Mouse (Mus musculus) stomach, postnatal 0 days (tissue): Measurements from ENCODE around the gene Nkpd1. TPM values are rescaled to one million over a fixed set of nuclear protein-coding genes. Genes with fewer than 3 reads are reported as not detected.

Source experiments
- ATAC-seq: fragments of 200-750 bp; cut with Nextera tagmentation; 2 replicates; pipeline ENCODE4 v1.8.0; 2017; ENCODE audit not compliant: low FRiP score, low TSS enrichment
- DNase-seq: peaks from one replicate; pipeline ENCODE4 v3.0.0-alpha.2; 2016; ENCODE audit warnings: low spot score
- H3K27ac ChIP-seq: fragments of 300-500 bp; sonication (generic); replicated peaks from 2 replicates; pipeline ENCODE4 v1.5.1; 2014; ENCODE audit warnings: mild to moderate bottlenecking, control low read depth
- H3K27me3 ChIP-seq: fragments of 300-500 bp; sonication (generic); 2 replicates; pipeline ENCODE4 v1.6.1; 2014; ENCODE audit warnings: low read length; ENCODE audit not compliant: control insufficient read depth, insufficient read depth
- H3K36me3 ChIP-seq: fragments of 300-500 bp; sonication (generic); 2 replicates; pipeline ENCODE4 v1.6.1; 2014; ENCODE audit warnings: low read length, mixed read lengths; ENCODE audit not compliant: control insufficient read depth, insufficient read depth
- H3K4me1 ChIP-seq: fragments of 300-500 bp; sonication (generic); replicated peaks from 2 replicates; pipeline ENCODE4 v1.6.1; 2014; ENCODE audit warnings: antibody characterized with exemption; ENCODE audit not compliant: control insufficient read depth, insufficient read depth
- H3K4me2 ChIP-seq: fragments of 300-500 bp; sonication (generic); replicated peaks from 2 replicates; pipeline ENCODE4 v1.6.1; 2014; ENCODE audit warnings: low read depth, mild to moderate bottlenecking, control low read depth, moderate library complexity
- H3K4me3 ChIP-seq: fragments of 300-500 bp; sonication (generic); 2 replicates; pipeline ENCODE4 v1.5.1; 2014; ENCODE audit warnings: low read depth, low read length, control low read depth
- H3K9ac ChIP-seq: fragments of 300-500 bp; sonication (generic); 2 replicates; pipeline ENCODE4 v1.6.1; 2014; ENCODE audit warnings: mild to moderate bottlenecking, low read length, control low read depth, mixed read lengths
- H3K9me3 ChIP-seq: fragments of 300-500 bp; sonication (generic); 2 replicates; pipeline ENCODE4 v1.6.1; 2016; ENCODE audit warnings: low read length; ENCODE audit not compliant: control insufficient read depth
- CTCF ChIP-seq: IDR thresholded peaks from 2 replicates; pipeline ENCODE4 v1.5.1; 2016; ENCODE audit warnings: antibody characterized with exemption, low read depth, mild to moderate bottlenecking, moderate library complexity
- EP300 ChIP-seq: optimal IDR thresholded peaks from 2 replicates; pipeline ENCODE3; 2016; ENCODE audit warnings: antibody characterized with exemption
- WGBS: fragments of 180-500 bp; shearing (Covaris S2); extraction: QIAGEN DNeasy Blood & Tissue Kit; methylation state at CpG from one replicate; pipeline ENCODE4 v1.1.7; 2014; 5-methylcytosine and 5-hydroxymethylcytosine counted together
- polyA plus RNA-seq: library from polyadenylated mRNA; unstranded; fragments of >200 nt; fragmentation: Nextera tagmentation; extraction: Ambion mirVana; gene quantifications from 2 replicates; pipeline ENCODE4 v1.2.1, GENCODE M21; 2015

Nkpd1 gene
- polyA plus RNA-seq, 1 experiment from 2014 or later = 30.8 TPM

- TF ChIP-seq CTCF (peak; percentile 52), EP300 (no peak)
- Histone ChIP-seq H3K4me3 (no peak overlapping the region), H3K27ac (no peak overlapping the region), H3K9me3 (no peaks in the 10 kb centered on the region), H3K4me1 (no peaks in the 10 kb centered on the region), H3K36me3 (peaks cover 33% of the 10 kb centered on the region), H3K9ac (no peak overlapping the region), H3K4me2 (no peak overlapping the region), H3K27me3 (no peaks in the 10 kb centered on the region)
- ATAC-seq (peak; percentile 31; the same call in 1 of the 2 replicates), DNase-seq (peak; percentile 50)
- WGBS = 67% methylated on average over 10 of the region's 10 CpGs
Observed at GRCm38 (mm10) chr7:19531077-19531476, 13.4 kb downstream of the Nkpd1 start.

- Histone ChIP-seq H3K4me1 (no peaks in the 10 kb centered on the region), H3K9me3 (no peaks in the 10 kb centered on the region), H3K4me2 (no peak overlapping the region), H3K27me3 (no peaks in the 10 kb centered on the region), H3K27ac (no peak overlapping the region), H3K4me3 (no peak overlapping the region), H3K36me3 (peaks cover 33% of the 10 kb centered on the region), H3K9ac (no peak overlapping the region)
- TF ChIP-seq CTCF = no peak
- no peak for TF ChIP-seq EP300
- WGBS = 82% methylated on average over 14 of the region's 14 CpGs
- ATAC-seq (no peak), DNase-seq (no peak)
Observed at GRCm38 (mm10) chr7:19532240-19532639, 14.6 kb downstream of the Nkpd1 start.

- Histone ChIP-seq H3K27ac (no peak overlapping the region), H3K9ac (no peak overlapping the region), H3K4me2 (no peak overlapping the region), H3K4me1 (no peaks in the 10 kb centered on the region), H3K4me3 (no peak overlapping the region), H3K27me3 (no peaks in the 10 kb centered on the region), H3K9me3 (no peaks in the 10 kb centered on the region), H3K36me3 (peaks cover 33% of the 10 kb centered on the region)
- TF ChIP-seq CTCF (no peak), EP300 (no peak)
- DNase-seq (no peak), ATAC-seq (no peak)
- WGBS = 89% methylated on average over 10 of the region's 10 CpGs
Observed at GRCm38 (mm10) chr7:19534676-19535075, 17.0 kb downstream of the Nkpd1 start.

GRCm38 (mm10) chr7:19540771-19541566 is 23.3 kb downstream of the Nkpd1 start:
- no peak for DNase-seq
- peaks cover 6% of the 10 kb centered on the region; the same call in 1 of the 2 replicates for H3K4me1 ChIP-seq
- no peak for ATAC-seq
- no peak overlapping the region for H3K4me3 ChIP-seq
- no peaks in the 10 kb centered on the region for H3K36me3 ChIP-seq
- H3K27me3 ChIP-seq = no peaks in the 10 kb centered on the region
- TF ChIP-seq CTCF (no peak), EP300 (no peak)
- no peak overlapping the region for H3K4me2 ChIP-seq
- no peaks in the 10 kb centered on the region for H3K9me3 ChIP-seq
- no peak overlapping the region for H3K9ac ChIP-seq
- no peak overlapping the region for H3K27ac ChIP-seq
- 59% methylated on average over 2 of the region's 2 CpGs for WGBS

GRCm38 (mm10) chr7:19541681-19542154 is 24.1 kb downstream of the Nkpd1 start:
- Histone ChIP-seq H3K9ac (no peak overlapping the region), H3K27ac (0 out of 2 replicates have a peak overlapping the region, but pooled peaks have one; percentile 8), H3K27me3 (no peaks in the 10 kb centered on the region), H3K9me3 (no peaks in the 10 kb centered on the region), H3K36me3 (no peaks in the 10 kb centered on the region), H3K4me3 (no peak overlapping the region), H3K4me2 (no peak overlapping the region), H3K4me1 (peaks cover 6% of the 10 kb centered on the region; the same call in 1 of the 2 replicates)
- TF ChIP-seq EP300 = no peak
- no peak for TF ChIP-seq CTCF
- 62% methylated on average over 7 of the region's 7 CpGs for WGBS
- DNase-seq (no peak), ATAC-seq (no peak)

- peak; percentile 60 for DNase-seq
- Histone ChIP-seq H3K27me3 (no peaks in the 10 kb centered on the region), H3K4me2 (no peak overlapping the region), H3K9me3 (no peaks in the 10 kb centered on the region), H3K36me3 (no peaks in the 10 kb centered on the region), H3K9ac (no peak overlapping the region), H3K4me1 (peaks cover 6% of the 10 kb centered on the region; the same call in 1 of the 2 replicates), H3K27ac (0 out of 2 replicates have a peak overlapping the region, but pooled peaks have one; percentile 8), H3K4me3 (no peak overlapping the region)
- TF ChIP-seq CTCF = no peak
- TF ChIP-seq EP300 = no peak
- ATAC-seq = no peak; the same call in 1 of the 2 replicates
- WGBS = 62% methylated on average over 8 of the region's 8 CpGs
Observed at GRCm38 (mm10) chr7:19542155-19542691, 24.6 kb downstream of the Nkpd1 start.
